Mouse (Mus musculus) G1E (cell line): ENCODE data around the gene H2-Q10. TPM values are rescaled to one million over a fixed set of nuclear protein-coding genes. Genes with fewer than 3 reads are reported as not detected.
"Not testable (repeated sequence)": the region's sequence is repeated elsewhere in the genome, so short reads cannot be mapped to it uniquely, and the experiment has no call there.

ENCODE experiments used
- ATAC-seq: 2 replicates; pipeline ENCODE4 v1.8.0; 2016; ENCODE audit warnings: mild to moderate bottlenecking; ENCODE audit not compliant: insufficient number of reproducible peaks, poor library complexity, low FRiP score, severe bottlenecking; ENCODE audit errors: extremely low read depth
- DNase-seq: peaks from one replicate; pipeline ENCODE4 v3.0.0; 2012; ENCODE audit warnings: low spot score
- H3K27me3 ChIP-seq: 2 replicates; pipeline ENCODE4 v1.6.1; 2012; ENCODE audit warnings: mild to moderate bottlenecking, low read length, inconsistent platforms; ENCODE audit not compliant: insufficient read depth
- H3K36me3 ChIP-seq: replicated peaks from 2 replicates; pipeline ENCODE3; 2012; ENCODE audit warnings: mild to moderate bottlenecking, inconsistent platforms
- H3K4me1 ChIP-seq: 2 replicates; pipeline ENCODE4 v1.6.1; 2012; ENCODE audit warnings: low read depth, low read length, inconsistent platforms, mixed read lengths; ENCODE audit not compliant: insufficient read depth
- H3K4me3 ChIP-seq: 2 replicates; pipeline ENCODE4 v1.5.1; 2012; ENCODE audit warnings: low read depth, mild to moderate bottlenecking, inconsistent platforms, low read length, moderate library complexity, mixed read lengths
- H3K9me3 ChIP-seq: replicated peaks from 2 replicates; pipeline ENCODE4 v1.6.1; 2012; ENCODE audit warnings: inconsistent platforms
- CTCF ChIP-seq: IDR thresholded peaks from 2 replicates; pipeline ENCODE4 v1.5.1; 2012; ENCODE audit warnings: low read depth, low read length, inconsistent platforms, mixed read lengths
- polyA plus RNA-seq: library from polyadenylated mRNA; stranded (reverse); fragments of >175 nt; gene quantifications from 2 replicates; pipeline ENCODE4 v1.2.3, GENCODE M21; 2012
- total RNA-seq, 2 experiments: library from RNA; stranded (forward) in 1 of 2; stranded (reverse) in 1 of 2; fragments of 200-1000 nt in 1 of 2; fragments of >200 nt in 1 of 2; fragmentation: Nextera tagmentation in 1 of 2; gene quantifications; 2 replicates each; pipeline ENCODE4 v1.2.3; 2014 to 2017

The H2-Q10 gene
- total and polyA plus RNA-seq, 3 experiments: 0.05 TPM; not detected in 2

GRCm38 (mm10) chr17:35432167-35432566 is 37.7 kb upstream of the H2-Q10 start:
- H3K4me3 ChIP-seq, H3K27me3 ChIP-seq, DNase-seq, H3K4me1 ChIP-seq, ATAC-seq, H3K36me3 ChIP-seq, H3K9me3 ChIP-seq: not testable (repeated sequence)

DNA sequence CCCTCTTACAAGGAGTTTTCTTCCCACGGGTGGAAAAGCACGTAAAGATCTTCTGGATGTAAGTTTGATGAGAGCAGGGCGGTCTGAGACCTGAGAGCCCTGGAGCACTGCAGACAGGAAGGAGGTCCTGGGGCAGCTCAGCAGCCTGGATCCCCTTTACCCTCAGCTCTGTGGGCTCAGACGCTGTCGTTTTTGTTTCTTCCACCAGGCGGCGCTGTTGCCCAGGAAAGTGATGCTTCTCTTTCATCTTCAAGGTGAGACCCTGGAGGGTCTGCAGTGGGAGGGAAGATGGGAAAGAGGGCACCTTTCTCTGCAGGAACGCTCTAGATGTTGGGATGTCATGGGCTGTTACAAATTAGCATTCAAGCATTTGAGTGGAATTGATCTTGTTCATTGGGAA is 35.1 kb upstream of the H2-Q10 start:
- H3K36me3 ChIP-seq, H3K4me3 ChIP-seq, H3K4me1 ChIP-seq, DNase-seq, ATAC-seq, H3K9me3 ChIP-seq, H3K27me3 ChIP-seq: not testable (repeated sequence)
- peak; percentile 85 for TF ChIP-seq CTCF

DNA sequence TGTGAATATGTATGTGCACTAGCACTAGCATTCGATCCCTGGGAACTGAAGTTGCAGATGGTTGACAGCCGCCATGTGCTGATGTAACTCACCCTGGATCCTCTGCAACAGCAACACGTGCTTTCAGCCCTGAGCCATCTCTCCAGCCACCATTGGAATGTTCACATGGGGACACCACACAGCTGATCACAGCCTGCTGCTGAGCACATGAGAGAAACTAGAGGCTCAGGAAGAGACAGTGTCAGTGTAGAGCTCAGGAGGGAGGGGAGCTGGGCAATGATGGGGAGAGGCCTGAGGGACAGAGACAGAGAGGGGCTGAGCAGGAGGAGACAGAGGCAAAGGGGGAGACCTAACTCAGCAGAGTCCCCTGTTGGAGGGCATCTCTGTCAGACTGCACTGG is 34.3 kb upstream of the H2-Q10 start:
- not testable (repeated sequence) for ATAC-seq, H3K36me3 ChIP-seq

DNA sequence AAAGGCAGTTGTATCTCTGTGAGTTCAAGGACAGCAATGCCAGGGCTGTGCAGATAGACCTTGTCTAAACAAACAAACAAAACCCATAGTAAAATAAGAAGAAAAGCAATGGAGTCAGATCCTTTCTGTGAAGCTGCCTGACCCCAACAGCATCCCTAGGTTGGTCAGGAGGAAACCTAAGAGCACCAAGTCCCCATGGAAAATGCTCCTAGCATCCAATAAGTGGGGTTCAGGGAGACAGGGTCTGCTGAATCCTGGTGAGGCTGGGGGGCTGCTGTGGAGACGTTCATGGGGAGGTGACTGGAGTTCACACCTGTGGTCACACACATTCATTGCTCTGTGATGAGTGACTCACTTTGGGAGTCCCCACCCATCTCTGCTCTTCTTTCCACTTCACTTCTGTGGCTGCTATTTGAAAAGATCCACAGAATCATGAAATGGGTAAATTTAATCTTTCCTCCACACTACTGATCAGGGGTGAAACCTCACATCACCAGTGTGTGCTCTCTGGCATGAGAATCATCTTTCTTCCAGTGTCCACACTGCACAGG is 32.4 kb upstream of the H2-Q10 start:
- not testable (repeated sequence) for ATAC-seq, H3K27me3 ChIP-seq, H3K4me1 ChIP-seq, H3K4me3 ChIP-seq, H3K9me3 ChIP-seq, H3K36me3 ChIP-seq, DNase-seq

More for the DNA sequence above, 34.3 kb upstream of the H2-Q10 start:
- not testable (repeated sequence) for H3K27me3 ChIP-seq, H3K4me1 ChIP-seq, H3K9me3 ChIP-seq, DNase-seq, H3K4me3 ChIP-seq

DNA sequence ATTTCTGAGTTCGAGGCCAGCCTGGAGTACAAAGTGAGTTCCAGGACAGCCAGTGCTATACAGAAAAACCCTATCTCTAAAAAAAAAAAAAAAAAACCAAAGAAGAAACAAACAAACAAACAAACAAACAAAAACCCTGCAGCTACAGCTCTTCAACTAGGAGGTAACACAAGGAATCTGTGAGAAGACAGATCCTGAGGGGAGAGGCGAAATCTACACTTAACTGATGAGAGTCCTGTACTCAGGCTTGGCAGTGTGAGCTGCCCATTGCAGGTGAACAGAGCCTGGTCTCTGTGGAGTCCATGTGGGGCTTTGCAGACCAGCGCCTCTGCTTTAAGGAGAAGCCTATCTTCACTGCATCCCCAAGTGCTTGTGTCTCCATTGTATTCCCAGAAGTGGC is 31.5 kb upstream of the H2-Q10 start:
- ATAC-seq, H3K36me3 ChIP-seq, DNase-seq, H3K9me3 ChIP-seq, H3K4me3 ChIP-seq, H3K4me1 ChIP-seq, H3K27me3 ChIP-seq: not testable (repeated sequence)

DNA sequence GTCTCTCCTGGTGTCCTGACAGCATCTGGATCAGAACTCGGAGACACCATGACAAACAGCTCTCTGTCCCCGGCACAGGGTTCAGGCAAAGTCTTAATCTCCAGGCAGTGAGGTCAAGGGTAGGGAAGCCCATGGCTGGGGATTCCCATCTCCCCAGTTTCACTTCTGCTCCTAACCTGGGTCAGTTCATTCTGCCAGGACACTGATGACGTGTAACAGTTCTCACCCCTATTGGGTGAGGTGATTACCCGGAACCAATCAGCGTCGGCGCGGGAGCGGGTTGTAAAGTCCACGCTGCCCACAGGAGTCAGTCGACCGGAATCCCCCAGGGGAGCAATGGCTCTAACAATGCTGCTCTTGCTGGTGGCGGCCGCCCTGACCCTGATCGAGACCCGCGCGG is 31.0 kb upstream of the H2-Q10 start, which contains the start of gene H2-Q7:
Gene H2-Q7, plus strand, starts transcription at position 271 of the 400 bp plus-strand sequence.
- not testable (repeated sequence) for H3K9me3 ChIP-seq, ATAC-seq, H3K27me3 ChIP-seq, DNase-seq, H3K4me3 ChIP-seq, H3K36me3 ChIP-seq, H3K4me1 ChIP-seq

DNA sequence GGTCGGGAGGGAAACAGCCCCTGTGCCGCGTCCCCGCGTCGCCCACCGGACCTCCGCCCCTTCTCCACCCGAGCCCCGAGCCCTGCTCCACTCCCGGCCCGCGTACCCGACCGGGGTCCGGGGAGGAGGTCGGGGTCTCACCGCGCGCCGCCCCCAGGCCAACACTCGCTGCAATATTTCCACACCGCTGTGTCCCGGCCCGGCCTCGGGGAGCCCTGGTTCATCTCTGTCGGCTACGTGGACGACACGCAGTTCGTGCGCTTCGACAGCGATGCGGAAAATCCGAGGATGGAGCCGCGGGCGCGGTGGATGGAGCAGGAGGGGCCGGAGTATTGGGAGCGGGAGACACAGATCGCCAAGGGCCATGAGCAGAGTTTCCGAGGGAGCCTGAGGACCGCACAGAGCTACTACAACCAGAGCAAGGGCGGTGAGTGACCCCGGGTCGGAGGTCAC is 30.6 kb upstream of the H2-Q10 start:
- ATAC-seq, H3K36me3 ChIP-seq, H3K27me3 ChIP-seq, H3K9me3 ChIP-seq, H3K4me1 ChIP-seq, H3K4me3 ChIP-seq, DNase-seq: not testable (repeated sequence)

GRCm38 (mm10) chr17:35439925-35440645 is 29.8 kb upstream of the H2-Q10 start:
- H3K36me3 ChIP-seq, H3K9me3 ChIP-seq, H3K27me3 ChIP-seq, DNase-seq, H3K4me1 ChIP-seq, ATAC-seq, H3K4me3 ChIP-seq: not testable (repeated sequence)

GRCm38 (mm10) chr17:35442376-35442775 is 27.5 kb upstream of the H2-Q10 start:
- not testable (repeated sequence) for ATAC-seq, DNase-seq, H3K27me3 ChIP-seq, H3K36me3 ChIP-seq, H3K9me3 ChIP-seq, H3K4me1 ChIP-seq, H3K4me3 ChIP-seq

GRCm38 (mm10) chr17:35444510-35444909 is 25.4 kb upstream of the H2-Q10 start:
- H3K4me1 ChIP-seq, H3K9me3 ChIP-seq, H3K36me3 ChIP-seq, DNase-seq, ATAC-seq, H3K4me3 ChIP-seq, H3K27me3 ChIP-seq: not testable (repeated sequence)

DNA sequence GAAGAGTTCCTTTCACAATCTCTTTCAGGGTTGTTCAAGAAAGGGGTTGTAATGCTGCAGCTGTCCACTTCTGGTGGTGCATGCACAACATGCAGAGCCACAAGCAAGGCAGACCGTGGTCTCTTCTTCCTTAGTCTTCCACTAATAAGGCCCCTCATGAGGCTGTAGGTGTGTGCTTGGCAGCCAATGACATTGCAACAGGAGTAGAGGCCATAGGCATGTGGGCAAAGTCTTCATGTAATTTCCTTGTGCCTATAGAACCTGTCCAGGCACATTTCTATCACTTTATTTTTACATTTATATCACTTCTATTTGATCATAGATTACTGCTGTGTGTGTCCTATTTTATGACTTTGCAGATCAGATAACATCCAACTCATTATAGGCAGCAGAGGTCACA is 11.6 kb upstream of the H2-Q10 start:
- H3K27me3 ChIP-seq, DNase-seq, H3K9me3 ChIP-seq, ATAC-seq, H3K4me3 ChIP-seq, H3K36me3 ChIP-seq, H3K4me1 ChIP-seq: not testable (repeated sequence)
